Comparison of ENCODE assay signal across 1 mouse cellular context in the genomic region with DNA sequence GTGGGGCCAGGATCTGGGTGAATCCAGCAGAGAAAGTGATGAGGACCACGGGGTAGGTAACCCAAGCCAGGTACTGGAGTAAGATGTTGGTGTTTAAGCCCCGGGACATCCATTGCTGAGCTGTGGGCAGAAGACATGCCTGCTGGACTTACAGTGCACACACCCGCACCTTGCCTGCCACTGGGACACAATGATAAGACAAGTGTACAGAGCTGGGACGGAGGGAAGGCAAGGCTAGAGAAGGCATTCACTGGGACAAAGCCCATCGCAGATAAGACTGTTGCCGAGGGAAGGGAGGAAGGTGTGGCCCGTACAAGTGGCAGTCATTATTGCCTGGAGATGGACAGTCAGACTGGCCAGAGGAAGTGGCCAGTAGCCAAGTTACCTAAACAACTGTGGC.
A peak's percentile ranks its signal among the peaks of the same experiment; 100 is the strongest.
TF ChIP-seq lines count a peak whose summit lies in the region.

No protein-coding gene starts in this region.

TF ChIP-seq in MEL, 35 proteins besides CTCF, POLR2A, EP300 and RAD21:
- TF ChIP-seq TAL1 (IDR thresholded peaks at IDR 0.05; ENCODE audit: low read length) (peak; percentile 54), SMC3 (IDR thresholded peaks at IDR 0.05; ENCODE audit: low read depth, low read length) (no peak)
